Mouse (Mus musculus): ENCODE results near the gene Eya4.

DNA sequence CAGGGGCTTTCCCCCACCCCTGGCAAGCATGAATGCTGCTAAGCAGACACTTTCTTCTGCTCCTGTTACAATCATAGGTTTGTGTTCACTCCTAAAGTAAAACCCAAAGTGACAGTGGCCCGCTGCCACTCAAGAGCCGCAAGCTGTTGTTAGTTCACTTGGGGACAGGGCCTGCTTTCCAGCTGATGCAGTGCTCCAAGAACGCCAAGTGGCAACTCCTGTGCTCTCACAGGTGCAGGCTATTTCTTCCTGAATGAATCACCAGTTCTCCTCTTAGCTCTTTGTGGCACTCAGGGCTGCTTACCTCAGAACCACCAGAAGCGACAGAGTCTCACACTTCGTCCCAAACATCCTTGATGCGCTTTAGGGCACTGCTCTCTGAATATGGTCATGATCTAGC lies 261.3 kb downstream of the Eya4 start:
- TF ChIP-seq CTCF (IDR thresholded peaks at IDR 0.05; ENCODE audit: low read depth, low read length): no peak
- TF ChIP-seq POLR2A (IDR thresholded peaks at IDR 0.05; ENCODE audit: extremely low read depth, insufficient read depth, low read length): no peak

Measured in liver, adult 2 months (tissue).